Mouse (Mus musculus) thymus, postnatal 25 days (tissue): ENCODE data around the gene E030018B13Rik.

Source experiments
- DNase-seq: peaks from one replicate; pipeline ENCODE4 v3.0.0; 2022

The E030018B13Rik gene

DNA sequence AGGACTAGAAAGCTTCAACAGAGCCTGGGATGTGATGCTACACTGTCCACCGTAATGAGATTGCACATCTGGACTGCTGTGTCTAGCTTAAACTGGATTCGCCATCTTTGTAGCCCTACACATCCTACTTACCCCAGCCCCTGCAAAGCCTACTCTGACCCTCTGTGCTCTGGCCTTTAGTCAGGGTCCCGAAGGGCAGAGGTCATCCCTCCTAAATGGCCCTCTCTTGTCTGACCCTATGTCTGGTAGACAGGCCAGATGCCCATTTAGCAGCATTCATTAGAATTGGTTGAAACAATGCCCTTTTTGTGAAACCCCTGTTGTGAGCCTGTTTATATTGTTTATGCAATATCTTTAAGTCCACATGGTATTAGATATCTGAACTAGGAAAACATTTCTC is 53.3 kb downstream of the E030018B13Rik start:
- no peak for DNase-seq
